Mouse (Mus musculus) liver, embryonic 12.5 days (tissue): Measurements from ENCODE around the gene Tbc1d5. TPM values are rescaled to one million over a fixed set of nuclear protein-coding genes. Genes with fewer than 3 reads are reported as not detected.

Source experiments
- ATAC-seq: fragments of 200-750 bp; cut with Nextera tagmentation; 2 replicates; pipeline ENCODE4 v1.8.0; 2017; ENCODE audit warnings: moderate number of reproducible peaks, mild to moderate bottlenecking, moderate library complexity
- H3K27ac ChIP-seq: fragments of 300-500 bp; sonication (generic); 2 replicates; pipeline ENCODE4 v1.5.1; 2016; ENCODE audit warnings: mild to moderate bottlenecking
- H3K27me3 ChIP-seq: fragments of 300-500 bp; sonication (generic); replicated peaks from 2 replicates; pipeline ENCODE4 v1.6.1; 2016; ENCODE audit warnings: mild to moderate bottlenecking, moderate library complexity
- H3K36me3 ChIP-seq: fragments of 300-500 bp; sonication (generic); 2 replicates; pipeline ENCODE4 v1.6.1; 2016; ENCODE audit warnings: mild to moderate bottlenecking, moderate library complexity
- H3K4me1 ChIP-seq: fragments of 300-500 bp; sonication (generic); 2 replicates; pipeline ENCODE4 v1.6.1; 2016
- H3K4me2 ChIP-seq: fragments of 300-500 bp; sonication (generic); 2 replicates; pipeline ENCODE4 v1.6.1; 2016; ENCODE audit warnings: mild to moderate bottlenecking, moderate library complexity
- H3K4me3 ChIP-seq: fragments of 300-500 bp; sonication (generic); 2 replicates; pipeline ENCODE4 v1.5.1; 2016; ENCODE audit warnings: mild to moderate bottlenecking, moderate library complexity
- H3K9ac ChIP-seq: fragments of 300-500 bp; sonication (generic); 2 replicates; pipeline ENCODE4 v1.6.1; 2016; ENCODE audit warnings: mild to moderate bottlenecking, moderate library complexity
- H3K9me3 ChIP-seq: fragments of 300-500 bp; sonication (generic); replicated peaks from 2 replicates; pipeline ENCODE4 v1.6.1; 2016; ENCODE audit warnings: mild to moderate bottlenecking, moderate library complexity
- WGBS: fragments of 180-500 bp; shearing (Covaris S2); methylation state at CpG from one replicate; pipeline ENCODE4 v1.1.7; 2016; ENCODE audit not compliant: insufficient replicate concordance; 5-methylcytosine and 5-hydroxymethylcytosine counted together
- polyA plus RNA-seq: library from polyadenylated mRNA; unstranded; fragments of >200 nt; fragmentation: Nextera tagmentation; extraction: Ambion mirVana; gene quantifications from 2 replicates; pipeline ENCODE4 v1.2.1, GENCODE M21; 2016

Gene Tbc1d5
- polyA plus RNA-seq, 1 experiment from 2014 or later = 6.5 TPM

GRCm38 (mm10) chr17:50922308-50922707 lies 256.8 kb downstream of the Tbc1d5 start:
- H3K36me3 ChIP-seq = no peaks in the 10 kb centered on the region
- WGBS = 66% methylated on average over 2 of the region's 2 CpGs
- H3K9ac ChIP-seq = no peak overlapping the region
- no peak for ATAC-seq
- H3K27me3 ChIP-seq = no peaks in the 10 kb centered on the region
- no peak overlapping the region for H3K27ac ChIP-seq
- H3K4me3 ChIP-seq = no peak overlapping the region
- no peaks in the 10 kb centered on the region for H3K4me1 ChIP-seq
- H3K9me3 ChIP-seq = no peaks in the 10 kb centered on the region
- H3K4me2 ChIP-seq = no peak overlapping the region

GRCm38 (mm10) chr17:50915216-50915615 lies 263.9 kb downstream of the Tbc1d5 start:
- ATAC-seq = no peak
- H3K36me3 ChIP-seq = peaks cover 6% of the 10 kb centered on the region; the same call in 1 of the 2 replicates
- no peaks in the 10 kb centered on the region for H3K9me3 ChIP-seq
- H3K27ac ChIP-seq = no peak overlapping the region
- H3K9ac ChIP-seq = no peak overlapping the region
- H3K4me3 ChIP-seq = no peak overlapping the region
- H3K4me1 ChIP-seq = no peaks in the 10 kb centered on the region
- H3K4me2 ChIP-seq = no peak overlapping the region
- H3K27me3 ChIP-seq = no peaks in the 10 kb centered on the region
- WGBS = 77% methylated on average over 2 of the region's 2 CpGs

- Histone ChIP-seq H3K4me2 (no peak overlapping the region), H3K4me1 (peaks cover 4% of the 10 kb centered on the region; the same call in 1 of the 2 replicates), H3K27ac (no peak overlapping the region), H3K27me3 (no peaks in the 10 kb centered on the region), H3K9me3 (no peaks in the 10 kb centered on the region), H3K4me3 (no peak overlapping the region), H3K36me3 (no peaks in the 10 kb centered on the region), H3K9ac (no peak overlapping the region)
- 71% methylated on average over 6 of the region's 6 CpGs for WGBS
- ATAC-seq = no peak
Measured at GRCm38 (mm10) chr17:50908568-50909335, 270.4 kb downstream of the Tbc1d5 start.

GRCm38 (mm10) chr17:50908160-50908559 lies 271.0 kb downstream of the Tbc1d5 start:
- Histone ChIP-seq H3K9me3 (no peaks in the 10 kb centered on the region), H3K27ac (no peak overlapping the region), H3K4me3 (no peak overlapping the region), H3K36me3 (no peaks in the 10 kb centered on the region), H3K4me1 (peaks cover 4% of the 10 kb centered on the region; the same call in 1 of the 2 replicates), H3K27me3 (no peaks in the 10 kb centered on the region), H3K4me2 (no peak overlapping the region), H3K9ac (no peak overlapping the region)
- no peak for ATAC-seq
- WGBS = 83% methylated on average over 4 of the region's 4 CpGs

GRCm38 (mm10) chr17:50906630-50907029 lies 272.5 kb downstream of the Tbc1d5 start:
- Histone ChIP-seq H3K9me3 (no peaks in the 10 kb centered on the region), H3K9ac (no peak overlapping the region), H3K27me3 (no peaks in the 10 kb centered on the region), H3K4me1 (peaks cover 4% of the 10 kb centered on the region; the same call in 1 of the 2 replicates), H3K27ac (no peak overlapping the region), H3K36me3 (no peaks in the 10 kb centered on the region), H3K4me3 (no peak overlapping the region), H3K4me2 (no peak overlapping the region)
- WGBS = 84% methylated on average over 1 of the region's 1 CpGs
- ATAC-seq = no peak

- H3K9me3 ChIP-seq = no peaks in the 10 kb centered on the region
- no peaks in the 10 kb centered on the region for H3K27me3 ChIP-seq
- no peak overlapping the region for H3K9ac ChIP-seq
- peaks cover 4% of the 10 kb centered on the region; the same call in 1 of the 2 replicates for H3K4me1 ChIP-seq
- peak; percentile 85 for ATAC-seq
- H3K27ac ChIP-seq = no peak overlapping the region
- H3K4me2 ChIP-seq = no peak overlapping the region
- WGBS = 69% methylated on average over 3 of the region's 3 CpGs
- no peak overlapping the region for H3K4me3 ChIP-seq
- H3K36me3 ChIP-seq = no peaks in the 10 kb centered on the region
Measured at GRCm38 (mm10) chr17:50904463-50904862, 274.7 kb downstream of the Tbc1d5 start.

- H3K4me1 ChIP-seq = peaks cover 3% of the 10 kb centered on the region; the same call in 1 of the 2 replicates
- no peak for ATAC-seq
- no peaks in the 10 kb centered on the region for H3K9me3 ChIP-seq
- no peaks in the 10 kb centered on the region for H3K27me3 ChIP-seq
- no peaks in the 10 kb centered on the region for H3K36me3 ChIP-seq
- no peak overlapping the region for H3K9ac ChIP-seq
- no peak overlapping the region for H3K4me2 ChIP-seq
- no peak overlapping the region for H3K4me3 ChIP-seq
- no peak overlapping the region for H3K27ac ChIP-seq
- WGBS = 81% methylated on average over 7 of the region's 7 CpGs
Measured at GRCm38 (mm10) chr17:50897867-50898266, 281.3 kb downstream of the Tbc1d5 start.

- Histone ChIP-seq H3K27ac (no peak overlapping the region), H3K9me3 (no peaks in the 10 kb centered on the region), H3K4me3 (no peak overlapping the region), H3K9ac (no peak overlapping the region), H3K27me3 (no peaks in the 10 kb centered on the region), H3K4me1 (0 out of 2 replicates have a peak, but pooled peaks cover 1% of the 10 kb centered on the region), H3K36me3 (no peaks in the 10 kb centered on the region), H3K4me2 (no peak overlapping the region)
- 78% methylated on average over 1 of the region's 1 CpGs for WGBS
- no peak for ATAC-seq
Measured at GRCm38 (mm10) chr17:50889475-50889874, 289.7 kb downstream of the Tbc1d5 start.

- Histone ChIP-seq H3K36me3 (no peaks in the 10 kb centered on the region), H3K9me3 (no peaks in the 10 kb centered on the region), H3K4me2 (no peak overlapping the region), H3K9ac (no peak overlapping the region), H3K27ac (no peak overlapping the region), H3K27me3 (no peaks in the 10 kb centered on the region), H3K4me3 (no peak overlapping the region), H3K4me1 (no peaks in the 10 kb centered on the region)
- no peak for ATAC-seq
- WGBS = 68% methylated on average over 4 of the region's 4 CpGs
Measured at GRCm38 (mm10) chr17:50879910-50880309, 299.2 kb downstream of the Tbc1d5 start.

GRCm38 (mm10) chr17:50876451-50876850 lies 302.7 kb downstream of the Tbc1d5 start:
- Histone ChIP-seq H3K27ac (no peak overlapping the region), H3K4me2 (no peak overlapping the region), H3K9me3 (no peaks in the 10 kb centered on the region), H3K36me3 (no peaks in the 10 kb centered on the region), H3K27me3 (no peaks in the 10 kb centered on the region), H3K4me1 (no peaks in the 10 kb centered on the region), H3K4me3 (no peak overlapping the region), H3K9ac (no peak overlapping the region)
- 68% methylated on average over 5 of the region's 5 CpGs for WGBS
- no peak for ATAC-seq

GRCm38 (mm10) chr17:50874067-50874466 lies 305.1 kb downstream of the Tbc1d5 start:
- Histone ChIP-seq H3K36me3 (no peaks in the 10 kb centered on the region), H3K9ac (no peak overlapping the region), H3K27ac (no peak overlapping the region), H3K4me1 (no peaks in the 10 kb centered on the region), H3K9me3 (no peaks in the 10 kb centered on the region), H3K4me2 (no peak overlapping the region), H3K4me3 (no peak overlapping the region), H3K27me3 (no peaks in the 10 kb centered on the region)
- ATAC-seq = no peak
- WGBS = 79% methylated on average over 7 of the region's 7 CpGs

- WGBS = 74% methylated on average over 4 of the region's 4 CpGs
- no peaks in the 10 kb centered on the region for H3K9me3 ChIP-seq
- H3K4me3 ChIP-seq = no peak overlapping the region
- H3K27ac ChIP-seq = no peak overlapping the region
- H3K36me3 ChIP-seq = 0 out of 2 replicates have a peak, but pooled peaks cover under 1% of the 10 kb centered on the region
- H3K9ac ChIP-seq = no peak overlapping the region
- H3K4me2 ChIP-seq = no peak overlapping the region
- H3K4me1 ChIP-seq = no peaks in the 10 kb centered on the region
- H3K27me3 ChIP-seq = no peaks in the 10 kb centered on the region
- no peak for ATAC-seq
Measured at GRCm38 (mm10) chr17:50872600-50872999, 306.6 kb downstream of the Tbc1d5 start.
